Mouse (Mus musculus): Measurements from ENCODE around the gene Nek6. TPM values are rescaled to one million over a fixed set of nuclear protein-coding genes. Genes with fewer than 3 reads are reported as not detected.
A peak's percentile ranks its signal among the peaks of the same experiment; 100 is the strongest.

The Nek6 gene
- polyA plus RNA-seq, 1 experiment from 2014 or later = 74.6 TPM

- ATAC-seq (ENCODE audit: low FRiP score, low read depth) = no peak
- H3K4me3 ChIP-seq = peak overlapping the region; percentile 90; the same call in 1 of the 2 replicates
- no peaks in the 10 kb centered on the region for H3K36me3 ChIP-seq
- H3K4me1 ChIP-seq = peaks cover 23% of the 10 kb centered on the region
- no peak overlapping the region for H3K9ac ChIP-seq
- H3K9me3 ChIP-seq = no peaks in the 10 kb centered on the region
- H3K27me3 ChIP-seq (replicated peaks) = 0 out of 2 replicates have a peak, but pooled peaks cover 4% of the 10 kb centered on the region
- H3K4me2 ChIP-seq (replicated peaks) = peak overlapping the region; percentile 84
- no peak overlapping the region for H3K27ac ChIP-seq
- WGBS = 79% methylated on average over 2 of the region's 2 CpGs
Measured at GRCm38 (mm10) chr2:38513183-38513529, 1.7 kb downstream of the Nek6 start.

- H3K4me2 ChIP-seq (replicated peaks) = no peak overlapping the region
- no peak overlapping the region for H3K4me3 ChIP-seq
- WGBS = 77% methylated on average over 7 of the region's 7 CpGs
- H3K27ac ChIP-seq = no peak overlapping the region
- no peaks in the 10 kb centered on the region for H3K36me3 ChIP-seq
- no peak overlapping the region for H3K9ac ChIP-seq
- 0 out of 2 replicates have a peak, but pooled peaks cover 1% of the 10 kb centered on the region for H3K27me3 ChIP-seq (replicated peaks)
- H3K4me1 ChIP-seq = peaks cover 23% of the 10 kb centered on the region
- H3K9me3 ChIP-seq = no peaks in the 10 kb centered on the region
- ATAC-seq (ENCODE audit: low FRiP score, low read depth) = no peak
Measured at GRCm38 (mm10) chr2:38514411-38514810, 3.0 kb downstream of the Nek6 start.

- no peak for ATAC-seq (ENCODE audit: low FRiP score, low read depth)
- Histone ChIP-seq H3K9ac (no peak overlapping the region), H3K4me1 (peaks cover 31% of the 10 kb centered on the region), H3K4me2 (replicated peaks) (peak overlapping the region; percentile 4; the same call in 1 of the 2 replicates), H3K27ac (no peak overlapping the region), H3K27me3 (replicated peaks) (no peaks in the 10 kb centered on the region), H3K4me3 (no peak overlapping the region), H3K9me3 (no peaks in the 10 kb centered on the region), H3K36me3 (no peaks in the 10 kb centered on the region)
- WGBS = 17% methylated on average over 6 of the region's 6 CpGs
Measured at GRCm38 (mm10) chr2:38515446-38515845, 4.0 kb downstream of the Nek6 start.

GRCm38 (mm10) chr2:38516471-38516870 lies 5.0 kb downstream of the Nek6 start:
- no peak overlapping the region for H3K4me3 ChIP-seq
- no peak overlapping the region for H3K27ac ChIP-seq
- 83% methylated on average over 3 of the region's 3 CpGs for WGBS
- no peak overlapping the region for H3K9ac ChIP-seq
- ATAC-seq (ENCODE audit: low FRiP score, low read depth) = no peak
- no peaks in the 10 kb centered on the region for H3K36me3 ChIP-seq
- no peaks in the 10 kb centered on the region for H3K27me3 ChIP-seq (replicated peaks)
- H3K4me2 ChIP-seq (replicated peaks) = no peak overlapping the region
- H3K9me3 ChIP-seq = no peaks in the 10 kb centered on the region
- peaks cover 37% of the 10 kb centered on the region for H3K4me1 ChIP-seq

- Histone ChIP-seq H3K27me3 (replicated peaks) (no peaks in the 10 kb centered on the region), H3K27ac (no peak overlapping the region), H3K9me3 (no peaks in the 10 kb centered on the region), H3K9ac (no peak overlapping the region), H3K4me1 (peaks cover 37% of the 10 kb centered on the region), H3K4me3 (no peak overlapping the region), H3K36me3 (no peaks in the 10 kb centered on the region), H3K4me2 (replicated peaks) (no peak overlapping the region)
- no peak for ATAC-seq (ENCODE audit: low FRiP score, low read depth)
- WGBS = 72% methylated on average over 6 of the region's 6 CpGs
Measured at GRCm38 (mm10) chr2:38517045-38517444, 5.6 kb downstream of the Nek6 start.

GRCm38 (mm10) chr2:38518719-38519118 lies 7.3 kb downstream of the Nek6 start:
- Histone ChIP-seq H3K4me1 (peaks cover 29% of the 10 kb centered on the region), H3K4me2 (replicated peaks) (no peak overlapping the region), H3K36me3 (no peaks in the 10 kb centered on the region), H3K4me3 (no peak overlapping the region), H3K27me3 (replicated peaks) (no peaks in the 10 kb centered on the region), H3K9me3 (no peaks in the 10 kb centered on the region), H3K9ac (no peak overlapping the region), H3K27ac (no peak overlapping the region)
- ATAC-seq (ENCODE audit: low FRiP score, low read depth) = no peak
- 93% methylated on average over 5 of the region's 5 CpGs for WGBS

GRCm38 (mm10) chr2:38519934-38520333 lies 8.5 kb downstream of the Nek6 start:
- no peak overlapping the region for H3K9ac ChIP-seq
- no peak overlapping the region for H3K4me2 ChIP-seq (replicated peaks)
- H3K4me3 ChIP-seq = no peak overlapping the region
- H3K9me3 ChIP-seq = no peaks in the 10 kb centered on the region
- no peaks in the 10 kb centered on the region for H3K27me3 ChIP-seq (replicated peaks)
- ATAC-seq (ENCODE audit: low FRiP score, low read depth) = no peak
- H3K4me1 ChIP-seq = peaks cover 23% of the 10 kb centered on the region
- H3K27ac ChIP-seq = no peak overlapping the region
- H3K36me3 ChIP-seq = no peaks in the 10 kb centered on the region
- WGBS = 81% methylated on average over 11 of the region's 11 CpGs

- peak; percentile 42; the same call in 1 of the 2 replicates for ATAC-seq (ENCODE audit: low FRiP score, low read depth)
- no peak overlapping the region for H3K4me2 ChIP-seq (replicated peaks)
- peaks cover 19% of the 10 kb centered on the region for H3K4me1 ChIP-seq
- no peak overlapping the region for H3K4me3 ChIP-seq
- no peaks in the 10 kb centered on the region for H3K9me3 ChIP-seq
- 86% methylated on average over 12 of the region's 12 CpGs for WGBS
- no peaks in the 10 kb centered on the region for H3K27me3 ChIP-seq (replicated peaks)
- H3K27ac ChIP-seq = no peak overlapping the region
- no peaks in the 10 kb centered on the region for H3K36me3 ChIP-seq
- H3K9ac ChIP-seq = no peak overlapping the region
Measured at GRCm38 (mm10) chr2:38521618-38522017, 10.2 kb downstream of the Nek6 start.

- 83% methylated on average over 2 of the region's 2 CpGs for WGBS
- H3K4me2 ChIP-seq (replicated peaks) = no peak overlapping the region
- no peak overlapping the region for H3K4me3 ChIP-seq
- H3K9ac ChIP-seq = no peak overlapping the region
- H3K27me3 ChIP-seq (replicated peaks) = no peaks in the 10 kb centered on the region
- no peak overlapping the region for H3K27ac ChIP-seq
- H3K4me1 ChIP-seq = peaks cover 19% of the 10 kb centered on the region
- no peak for ATAC-seq (ENCODE audit: low FRiP score, low read depth)
- no peaks in the 10 kb centered on the region for H3K36me3 ChIP-seq
- H3K9me3 ChIP-seq = no peaks in the 10 kb centered on the region
Measured at GRCm38 (mm10) chr2:38522354-38522753, 10.9 kb downstream of the Nek6 start.

- Histone ChIP-seq H3K9ac (no peak overlapping the region), H3K4me1 (peaks cover 19% of the 10 kb centered on the region), H3K27me3 (replicated peaks) (no peaks in the 10 kb centered on the region), H3K9me3 (no peaks in the 10 kb centered on the region), H3K4me3 (no peak overlapping the region), H3K27ac (no peak overlapping the region), H3K4me2 (replicated peaks) (no peak overlapping the region), H3K36me3 (no peaks in the 10 kb centered on the region)
- no peak for ATAC-seq (ENCODE audit: low FRiP score, low read depth)
- 81% methylated on average over 10 of the region's 10 CpGs for WGBS
Measured at GRCm38 (mm10) chr2:38523781-38524445, 12.5 kb downstream of the Nek6 start.

- no peaks in the 10 kb centered on the region for H3K9me3 ChIP-seq
- H3K4me3 ChIP-seq = no peak overlapping the region
- no peaks in the 10 kb centered on the region for H3K36me3 ChIP-seq
- H3K4me2 ChIP-seq (replicated peaks) = no peak overlapping the region
- H3K4me1 ChIP-seq = peaks cover 19% of the 10 kb centered on the region
- no peaks in the 10 kb centered on the region for H3K27me3 ChIP-seq (replicated peaks)
- ATAC-seq (ENCODE audit: low FRiP score, low read depth) = no peak
- no peak overlapping the region for H3K27ac ChIP-seq
- H3K9ac ChIP-seq = no peak overlapping the region
- 92% methylated on average over 3 of the region's 3 CpGs for WGBS
Measured at GRCm38 (mm10) chr2:38525034-38525433, 13.6 kb downstream of the Nek6 start.

- H3K4me2 ChIP-seq (replicated peaks) = no peak overlapping the region
- no peaks in the 10 kb centered on the region for H3K36me3 ChIP-seq
- no peaks in the 10 kb centered on the region for H3K9me3 ChIP-seq
- peaks cover 26% of the 10 kb centered on the region for H3K4me1 ChIP-seq
- H3K4me3 ChIP-seq = no peak overlapping the region
- 81% methylated on average over 14 of the region's 14 CpGs for WGBS
- 0 out of 2 replicates have a peak, but pooled peaks have one; percentile 22 for ATAC-seq (ENCODE audit: low FRiP score, low read depth)
- no peak overlapping the region for H3K9ac ChIP-seq
- no peaks in the 10 kb centered on the region for H3K27me3 ChIP-seq (replicated peaks)
- H3K27ac ChIP-seq = no peak overlapping the region
Measured at GRCm38 (mm10) chr2:38529582-38530152, 18.2 kb downstream of the Nek6 start.

- WGBS = 52% methylated on average over 6 of the region's 6 CpGs
- ATAC-seq (ENCODE audit: low FRiP score, low read depth) = no peak
- Histone ChIP-seq H3K9me3 (no peaks in the 10 kb centered on the region), H3K4me2 (replicated peaks) (no peak overlapping the region), H3K4me3 (no peak overlapping the region), H3K9ac (no peak overlapping the region), H3K27ac (no peak overlapping the region), H3K4me1 (peaks cover 35% of the 10 kb centered on the region), H3K36me3 (no peaks in the 10 kb centered on the region), H3K27me3 (replicated peaks) (no peaks in the 10 kb centered on the region)
Measured at GRCm38 (mm10) chr2:38530955-38531381, 19.5 kb downstream of the Nek6 start.
